Mouse (Mus musculus) hindbrain, embryonic 12.5 days (tissue): Measurements from ENCODE around the gene Kyat1. TPM values are rescaled to one million over a fixed set of nuclear protein-coding genes. Genes with fewer than 3 reads are reported as not detected.
"Not testable (repeated sequence)": the region's sequence is repeated elsewhere in the genome, so short reads cannot be mapped to it uniquely, and the experiment has no call there.

ENCODE experiments used
- ATAC-seq: fragments of 200-750 bp; cut with Nextera tagmentation; 2 replicates; pipeline ENCODE4 v1.8.0; 2017; ENCODE audit warnings: moderate TSS enrichment; ENCODE audit not compliant: low FRiP score
- H3K27ac ChIP-seq: fragments of 300-500 bp; sonication (generic); 2 replicates; pipeline ENCODE4 v1.5.1; 2016; ENCODE audit warnings: mild to moderate bottlenecking
- H3K27me3 ChIP-seq: fragments of 300-500 bp; sonication (generic); 2 replicates; pipeline ENCODE4 v1.6.1; 2016; ENCODE audit warnings: mild to moderate bottlenecking
- H3K36me3 ChIP-seq: fragments of 300-500 bp; sonication (generic); 2 replicates; pipeline ENCODE4 v1.6.1; 2016; ENCODE audit warnings: mild to moderate bottlenecking
- H3K4me1 ChIP-seq: fragments of 300-500 bp; sonication (generic); 2 replicates; pipeline ENCODE4 v1.6.1; 2016
- H3K4me2 ChIP-seq: fragments of 300-500 bp; sonication (generic); replicated peaks from 2 replicates; pipeline ENCODE4 v1.6.1; 2016; ENCODE audit warnings: mild to moderate bottlenecking
- H3K4me3 ChIP-seq: fragments of 300-500 bp; sonication (generic); 2 replicates; pipeline ENCODE4 v1.5.1; 2016; ENCODE audit warnings: mild to moderate bottlenecking
- H3K9ac ChIP-seq: fragments of 300-500 bp; sonication (generic); 2 replicates; pipeline ENCODE4 v1.6.1; 2016; ENCODE audit warnings: mild to moderate bottlenecking, moderate library complexity
- H3K9me3 ChIP-seq: fragments of 300-500 bp; sonication (generic); replicated peaks from 2 replicates; pipeline ENCODE4 v1.6.1; 2016; ENCODE audit warnings: mild to moderate bottlenecking
- WGBS: fragments of 180-500 bp; shearing (Covaris S2); methylation state at CpG from one replicate; pipeline ENCODE4 v1.1.7; 2016; 5-methylcytosine and 5-hydroxymethylcytosine counted together
- polyA plus RNA-seq: library from polyadenylated mRNA; unstranded; fragments of >200 nt; fragmentation: Nextera tagmentation; extraction: Ambion mirVana; gene quantifications from 2 replicates; pipeline ENCODE4 v1.2.1, GENCODE M21; 2016

The Kyat1 gene
- polyA plus RNA-seq, 1 experiment from 2014 or later: 10.4 TPM

DNA sequence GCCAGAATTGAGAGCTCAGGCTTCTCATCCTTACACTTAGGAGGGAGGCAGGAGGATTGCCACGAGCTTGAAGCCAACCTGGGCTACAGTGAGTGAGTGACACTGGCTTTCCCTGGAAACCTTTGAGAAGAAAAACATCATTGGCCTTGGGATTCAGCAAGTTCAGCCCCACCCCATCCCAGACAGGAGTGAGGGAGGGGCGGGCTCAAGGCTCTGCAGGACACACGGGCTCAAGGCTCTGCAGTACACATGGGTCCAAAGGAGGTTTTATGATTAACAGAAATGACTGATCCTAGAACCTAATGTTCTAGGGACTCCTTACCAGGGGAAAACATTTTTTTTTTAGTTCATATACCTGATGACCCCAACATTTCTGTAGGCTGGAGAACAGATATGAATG, 21.9 kb downstream of the Kyat1 start:
- H3K4me3 ChIP-seq: no peak overlapping the region
- no peaks in the 10 kb centered on the region for H3K9me3 ChIP-seq
- ATAC-seq: no peak
- H3K4me2 ChIP-seq: no peak overlapping the region
- H3K27ac ChIP-seq: no peak overlapping the region
- 76% methylated on average over 3 of the region's 3 CpGs for WGBS
- no peaks in the 10 kb centered on the region for H3K27me3 ChIP-seq
- peaks cover 9% of the 10 kb centered on the region; the same call in 1 of the 2 replicates for H3K36me3 ChIP-seq
- no peaks in the 10 kb centered on the region for H3K4me1 ChIP-seq
- H3K9ac ChIP-seq: no peak overlapping the region

DNA sequence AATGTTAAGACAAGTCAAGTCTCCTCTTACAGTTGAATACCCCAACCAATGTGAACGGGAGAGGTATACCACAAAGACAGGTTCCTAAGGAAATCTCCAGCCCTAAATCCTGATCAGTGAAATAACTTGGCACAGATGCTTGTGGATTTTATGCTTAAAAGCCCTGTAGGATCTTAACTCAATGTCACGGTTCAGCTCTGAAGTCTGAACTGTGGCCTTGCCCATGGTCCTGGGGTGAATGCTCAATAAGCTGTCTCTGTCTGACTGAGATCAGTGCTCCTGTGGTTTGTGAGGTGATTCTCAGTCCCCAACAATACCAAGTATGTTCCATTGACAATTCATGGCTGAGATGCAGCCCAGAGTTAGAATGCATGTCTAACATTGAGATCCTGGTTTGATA, 23.2 kb downstream of the Kyat1 start:
- Histone ChIP-seq H3K4me2 (no peak overlapping the region), H3K4me3 (no peak overlapping the region), H3K9ac (no peak overlapping the region), H3K36me3 (peaks cover 9% of the 10 kb centered on the region; the same call in 1 of the 2 replicates), H3K27me3 (no peaks in the 10 kb centered on the region), H3K27ac (no peak overlapping the region), H3K4me1 (peaks cover 5% of the 10 kb centered on the region), H3K9me3 (no peaks in the 10 kb centered on the region)
- 94% methylated on average over 2 of the region's 2 CpGs for WGBS
- ATAC-seq: no peak

DNA sequence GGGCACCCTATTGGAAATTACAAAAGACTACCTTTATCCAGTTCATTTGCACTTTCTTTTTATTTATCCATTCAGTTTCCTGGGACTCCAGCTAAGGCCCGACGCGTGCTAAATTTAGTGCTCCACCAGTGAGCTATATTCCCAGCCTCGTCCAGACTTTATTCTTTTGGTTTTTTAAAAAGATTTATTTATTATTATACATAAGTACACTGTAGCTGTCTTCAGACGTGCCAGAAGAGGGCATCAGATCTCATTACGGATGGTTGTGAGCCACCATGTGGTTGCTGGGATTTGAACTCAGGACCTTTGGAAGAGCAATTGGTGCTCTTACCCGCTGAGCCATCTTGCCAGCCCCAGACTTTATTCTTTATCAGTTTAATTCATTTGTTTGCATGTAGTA, 26.9 kb downstream of the Kyat1 start:
- WGBS: 50% methylated on average over 7 of the region's 7 CpGs
- not testable (repeated sequence) for H3K9me3 ChIP-seq, H3K9ac ChIP-seq, H3K27me3 ChIP-seq, H3K27ac ChIP-seq
- ATAC-seq: peak; percentile 47
- Histone ChIP-seq H3K4me1 (peaks cover 10% of the 10 kb centered on the region), H3K36me3 (peaks cover 34% of the 10 kb centered on the region), H3K4me2 (peak overlapping the region; percentile 76), H3K4me3 (peak overlapping the region; percentile 74)

DNA sequence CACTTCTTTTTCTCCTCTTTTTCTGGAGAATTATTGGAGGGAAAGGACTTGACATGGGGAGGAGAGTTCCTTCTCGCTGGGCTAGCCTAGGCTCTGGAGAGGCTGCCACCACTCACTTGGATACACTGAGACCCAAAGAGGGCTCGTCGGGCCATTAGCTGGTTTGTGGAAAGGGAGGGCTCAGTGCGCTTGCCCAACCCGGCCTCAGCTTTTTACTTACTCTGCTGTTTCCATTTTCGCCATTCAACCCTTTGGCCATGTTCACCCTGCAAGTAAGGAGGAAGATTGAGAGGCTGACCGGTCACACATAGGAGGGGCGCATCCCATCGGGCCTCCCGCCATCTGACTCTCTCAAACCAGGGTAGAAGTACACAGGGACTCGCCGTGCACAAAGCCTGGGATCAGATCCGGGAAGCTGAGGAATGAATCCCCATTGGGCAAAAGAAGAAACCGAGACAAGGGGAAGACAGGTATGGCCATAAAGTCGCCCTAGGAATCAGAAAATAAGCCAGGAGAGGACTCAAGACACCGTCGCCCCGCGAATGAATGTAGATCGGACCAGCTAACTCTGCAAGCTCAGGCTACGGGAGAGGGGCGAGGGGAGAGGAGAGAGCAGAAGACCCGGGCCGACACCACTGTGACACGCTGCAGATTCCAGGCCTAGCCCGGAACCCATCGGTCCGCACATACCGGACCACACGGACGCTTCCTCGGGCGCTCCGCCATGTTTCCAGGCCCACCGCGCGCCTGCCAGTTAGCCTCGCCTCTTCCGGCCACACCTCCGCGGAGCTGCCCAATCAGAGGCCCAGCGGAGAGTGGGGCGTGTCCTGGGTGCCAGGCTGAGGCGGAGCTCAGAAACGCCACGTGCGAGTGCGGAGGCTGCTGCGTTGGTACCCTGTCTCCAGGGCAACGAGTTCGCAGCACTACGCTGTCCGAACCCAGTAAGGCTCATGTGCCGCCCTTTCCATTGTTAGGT, 27.7 kb downstream of the Kyat1 start, which contains the start of gene Spout1:
Gene Spout1, minus strand, starts transcription at position 760 of the 976 bp plus-strand sequence.
- H3K9me3 ChIP-seq: no peaks in the 10 kb centered on the region
- 3% methylated on average over 54 of the region's 54 CpGs for WGBS
- H3K4me1 ChIP-seq: peaks cover 10% of the 10 kb centered on the region
- ATAC-seq: peak; percentile 99
- peak within 1 kb of the TSS; percentile 74 for H3K4me3 ChIP-seq
- H3K4me2 ChIP-seq: peak within 1 kb of the TSS; percentile 76
- H3K9ac ChIP-seq: peak within 1 kb of the TSS; percentile 77
- no peaks in the 10 kb centered on the region for H3K27me3 ChIP-seq
- H3K36me3 ChIP-seq: peaks cover 41% of the 10 kb centered on the region
- H3K27ac ChIP-seq: no peak within 1 kb of the TSS

DNA sequence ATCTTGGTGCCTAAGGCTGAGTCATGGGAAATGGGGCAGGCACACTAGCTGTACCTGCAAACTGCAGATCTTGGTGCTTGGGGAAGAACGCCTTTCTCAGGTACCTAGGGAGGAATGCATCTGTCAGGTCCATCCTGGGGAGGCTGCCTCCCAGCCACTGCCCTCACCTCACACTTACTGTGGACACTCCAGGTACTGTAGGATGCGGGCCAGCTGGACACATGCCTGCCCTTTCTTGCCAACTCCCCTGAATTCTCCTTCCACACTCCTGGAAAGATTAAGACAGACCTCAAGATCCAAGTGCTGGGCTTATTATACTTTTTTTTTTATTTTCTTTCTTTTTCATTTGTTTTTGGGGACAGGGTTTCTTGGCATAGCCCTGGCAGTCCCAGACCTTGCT, 29.1 kb downstream of the Kyat1 start:
- no peak overlapping the region for H3K27ac ChIP-seq
- H3K4me3 ChIP-seq: no peak overlapping the region
- H3K4me1 ChIP-seq: peaks cover 19% of the 10 kb centered on the region
- no peaks in the 10 kb centered on the region for H3K9me3 ChIP-seq
- H3K4me2 ChIP-seq: no peak overlapping the region
- no peak overlapping the region; the same call in 1 of the 2 replicates for H3K9ac ChIP-seq
- H3K36me3 ChIP-seq: peaks cover 44% of the 10 kb centered on the region
- no peaks in the 10 kb centered on the region for H3K27me3 ChIP-seq
- ATAC-seq: no peak
- 97% methylated on average over 2 of the region's 2 CpGs for WGBS

DNA sequence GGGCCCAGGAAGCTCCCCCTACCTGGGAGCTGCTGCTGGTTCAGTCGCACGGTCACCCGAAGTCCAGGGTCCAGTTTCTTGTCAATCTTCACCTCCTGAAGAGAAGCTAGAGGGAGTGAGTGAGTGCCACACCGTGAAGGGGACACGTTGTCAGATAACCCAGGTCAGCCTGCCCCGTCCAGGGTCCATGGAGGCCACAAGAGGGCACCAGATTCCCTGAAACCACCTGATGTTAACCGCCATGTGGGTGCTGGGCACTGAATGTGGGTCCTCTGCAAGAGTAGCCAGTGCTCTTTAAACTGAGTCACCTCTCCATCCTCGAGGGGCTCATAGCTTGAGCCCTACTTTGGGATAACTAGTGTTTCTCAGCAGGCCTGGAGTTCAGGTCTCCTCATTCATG, 29.8 kb downstream of the Kyat1 start:
- Histone ChIP-seq H3K4me2 (no peak overlapping the region), H3K27me3 (no peaks in the 10 kb centered on the region), H3K36me3 (peaks cover 44% of the 10 kb centered on the region), H3K4me3 (no peak overlapping the region), H3K9ac (no peak overlapping the region), H3K9me3 (no peaks in the 10 kb centered on the region), H3K27ac (no peak overlapping the region), H3K4me1 (peaks cover 19% of the 10 kb centered on the region)
- WGBS: 86% methylated on average over 8 of the region's 8 CpGs
- ATAC-seq: no peak

DNA sequence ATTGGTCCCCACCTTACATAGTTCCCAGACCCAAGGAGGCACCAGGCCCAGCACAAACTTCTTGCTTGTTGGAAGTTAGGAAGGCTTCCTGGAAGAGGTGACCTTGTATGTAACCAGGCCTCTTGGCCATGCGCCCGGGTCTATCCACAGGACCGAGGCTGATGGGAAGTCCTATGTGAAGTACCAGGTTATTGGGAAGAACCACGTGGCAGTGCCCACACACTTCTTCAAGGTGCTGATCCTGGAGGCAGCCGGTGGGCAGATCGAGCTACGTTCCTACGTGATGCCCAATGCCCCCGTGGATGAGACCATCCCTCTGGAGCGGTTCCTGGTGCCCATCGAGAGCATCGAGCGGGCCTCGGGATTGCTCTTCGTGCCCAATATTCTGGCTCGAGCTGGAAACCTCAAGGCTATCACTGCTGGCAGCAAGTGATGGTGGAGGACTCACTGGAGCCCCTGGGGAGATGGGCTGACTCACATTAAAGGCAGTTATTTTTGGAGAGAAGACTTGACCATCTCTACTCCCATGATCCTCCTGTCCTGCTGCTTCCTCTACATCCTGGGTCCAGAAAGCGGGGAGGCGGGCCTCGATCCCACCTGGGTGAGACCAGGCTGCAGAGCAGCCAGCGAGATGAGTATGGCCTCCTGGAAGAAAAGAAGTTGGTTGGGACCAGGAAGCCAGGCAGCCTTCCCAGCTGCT, 32.0 kb downstream of the Kyat1 start:
- Histone ChIP-seq H3K9ac (no peak overlapping the region), H3K4me3 (no peak overlapping the region), H3K27ac (no peak overlapping the region), H3K4me2 (no peak overlapping the region), H3K9me3 (no peaks in the 10 kb centered on the region), H3K4me1 (peaks cover 19% of the 10 kb centered on the region), H3K36me3 (peaks cover 44% of the 10 kb centered on the region), H3K27me3 (no peaks in the 10 kb centered on the region)
- 96% methylated on average over 20 of the region's 20 CpGs for WGBS
- no peak for ATAC-seq

DNA sequence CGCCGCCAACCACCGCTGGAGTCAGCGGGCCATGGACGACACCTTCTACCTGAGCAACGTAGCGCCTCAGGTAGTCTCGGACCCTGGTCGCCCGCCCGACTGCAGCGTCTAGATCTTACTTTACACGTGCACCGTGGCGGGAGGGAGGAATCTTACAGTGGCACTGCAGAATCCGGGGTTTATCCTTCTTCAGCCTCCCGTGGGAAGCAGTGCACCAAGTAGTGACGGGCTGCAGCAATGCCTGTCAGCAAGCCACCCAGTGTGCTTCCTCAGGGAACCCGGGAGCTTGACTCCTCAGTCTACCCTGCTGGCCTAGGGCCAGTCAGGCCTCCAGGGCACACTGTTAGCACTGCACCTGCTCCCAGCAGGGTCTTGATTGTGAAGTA, 33.7 kb downstream of the Kyat1 start:
- H3K9ac ChIP-seq: peak overlapping the region; percentile 81
- H3K4me3 ChIP-seq: peak overlapping the region; percentile 71
- peak; percentile 9; the same call in 1 of the 2 replicates for ATAC-seq
- 2% methylated on average over 19 of the region's 19 CpGs for WGBS
- peak overlapping the region; percentile 94 for H3K27ac ChIP-seq
- peaks cover 43% of the 10 kb centered on the region for H3K36me3 ChIP-seq
- no peaks in the 10 kb centered on the region for H3K27me3 ChIP-seq
- H3K4me2 ChIP-seq: peak overlapping the region; percentile 94
- H3K9me3 ChIP-seq: peaks cover 2% of the 10 kb centered on the region; the same call in 1 of the 2 replicates
- peaks cover 9% of the 10 kb centered on the region for H3K4me1 ChIP-seq

DNA sequence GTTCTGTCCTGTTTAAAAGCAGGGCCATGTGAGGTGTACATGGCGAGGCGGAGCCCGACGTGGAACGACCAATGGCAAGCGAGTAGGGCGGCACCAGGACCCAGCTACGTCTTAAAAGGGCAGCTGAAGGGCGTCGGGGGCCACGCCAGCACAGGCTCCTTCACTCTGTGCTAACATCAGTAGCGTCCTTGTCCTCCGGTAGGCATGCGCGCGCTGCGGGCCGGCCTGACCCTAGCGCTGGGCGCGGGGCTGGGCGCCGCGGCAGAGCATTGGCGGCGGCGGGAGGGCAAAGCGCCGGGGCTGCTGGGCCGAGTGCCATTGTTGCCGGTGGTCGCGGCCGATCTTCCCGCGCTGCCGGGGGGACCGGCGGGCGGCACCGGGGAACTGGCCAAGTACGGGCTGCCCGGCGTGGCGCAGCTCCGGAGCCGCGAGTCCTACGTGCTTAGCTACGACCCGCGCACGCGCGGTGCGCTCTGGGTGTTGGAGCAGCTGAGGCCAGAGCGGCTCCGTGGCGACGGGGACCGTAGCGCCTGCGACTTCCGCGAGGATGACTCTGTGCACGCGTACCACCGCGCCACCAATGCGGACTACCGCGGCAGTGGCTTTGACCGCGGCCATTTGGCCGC, 34.2 kb downstream of the Kyat1 start, which contains the start of gene Endog:
Gene Endog, plus strand, starts transcription at position 123 of the 626 bp plus-strand sequence.
- ATAC-seq: peak; percentile 97
- Histone ChIP-seq H3K27ac (peak within 1 kb of the TSS; percentile 94), H3K9me3 (peaks cover 8% of the 10 kb centered on the region), H3K36me3 (peaks cover 38% of the 10 kb centered on the region), H3K4me2 (peak within 1 kb of the TSS; percentile 94), H3K9ac (peak within 1 kb of the TSS; percentile 81), H3K4me1 (peaks cover 8% of the 10 kb centered on the region), H3K27me3 (no peaks in the 10 kb centered on the region), H3K4me3 (peak within 1 kb of the TSS; percentile 71)
- under 1% methylated on average over 75 of the region's 75 CpGs for WGBS

DNA sequence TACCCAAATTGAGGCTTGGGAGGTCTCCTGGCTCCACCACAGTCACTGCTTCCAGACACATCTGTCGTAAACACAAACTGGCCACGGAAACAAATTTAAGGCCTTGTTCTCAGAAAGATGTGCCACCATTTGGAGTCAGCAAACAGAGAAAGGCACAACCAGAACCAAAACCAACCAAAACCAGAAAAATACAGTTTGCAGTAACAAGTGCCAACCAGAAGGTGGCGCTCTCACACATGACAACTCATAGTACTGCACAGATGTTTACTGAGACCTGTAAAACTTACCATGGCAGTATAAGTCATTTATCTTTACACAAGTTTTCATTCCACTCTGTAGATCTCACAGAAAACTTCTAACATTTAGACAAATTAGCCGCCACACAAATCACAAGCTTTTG, 39.0 kb downstream of the Kyat1 start:
- Histone ChIP-seq H3K36me3 (no peaks in the 10 kb centered on the region), H3K4me2 (no peak overlapping the region), H3K4me3 (no peak overlapping the region), H3K9me3 (peaks cover 15% of the 10 kb centered on the region), H3K4me1 (no peaks in the 10 kb centered on the region; the same call in 1 of the 2 replicates), H3K9ac (no peak overlapping the region), H3K27ac (no peak overlapping the region), H3K27me3 (no peaks in the 10 kb centered on the region)
- WGBS: 61% methylated on average over 4 of the region's 4 CpGs
- no peak for ATAC-seq

DNA sequence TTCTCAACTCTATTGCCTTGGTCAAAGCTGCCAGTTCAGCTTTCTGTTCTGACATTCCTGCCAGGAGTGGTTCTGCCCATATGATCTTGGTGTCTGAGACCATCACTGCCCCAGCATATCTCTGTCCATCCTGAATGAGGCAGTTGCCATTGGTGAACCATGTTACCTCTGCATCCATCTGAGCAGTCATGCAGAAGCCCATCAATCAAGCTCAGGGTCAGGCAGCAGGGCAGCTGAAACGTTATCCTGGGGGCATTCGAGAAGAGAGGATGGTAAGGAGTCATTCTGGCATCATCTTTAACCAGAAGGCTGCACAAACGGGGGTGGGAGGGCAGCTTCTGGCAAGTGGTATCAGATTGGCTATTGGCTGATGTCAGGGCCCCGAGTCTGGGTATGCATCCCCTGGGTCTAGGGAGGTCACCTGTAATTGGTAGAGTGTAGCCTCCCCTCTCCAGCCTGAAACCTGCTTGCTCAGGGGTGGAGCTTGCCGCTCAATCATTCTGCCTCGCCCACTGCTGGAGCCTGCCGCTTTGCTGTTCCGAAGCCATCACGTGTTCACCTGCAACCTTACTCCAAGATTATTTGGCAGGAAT, 41.2 kb downstream of the Kyat1 start:
- Histone ChIP-seq H3K4me3 (no peak overlapping the region), H3K4me2 (no peak overlapping the region), H3K4me1 (no peaks in the 10 kb centered on the region), H3K27me3 (no peaks in the 10 kb centered on the region), H3K9me3 (peaks cover 15% of the 10 kb centered on the region), H3K27ac (no peak overlapping the region), H3K9ac (no peak overlapping the region), H3K36me3 (no peaks in the 10 kb centered on the region)
- 49% methylated on average over 9 of the region's 9 CpGs for WGBS
- ATAC-seq: no peak

DNA sequence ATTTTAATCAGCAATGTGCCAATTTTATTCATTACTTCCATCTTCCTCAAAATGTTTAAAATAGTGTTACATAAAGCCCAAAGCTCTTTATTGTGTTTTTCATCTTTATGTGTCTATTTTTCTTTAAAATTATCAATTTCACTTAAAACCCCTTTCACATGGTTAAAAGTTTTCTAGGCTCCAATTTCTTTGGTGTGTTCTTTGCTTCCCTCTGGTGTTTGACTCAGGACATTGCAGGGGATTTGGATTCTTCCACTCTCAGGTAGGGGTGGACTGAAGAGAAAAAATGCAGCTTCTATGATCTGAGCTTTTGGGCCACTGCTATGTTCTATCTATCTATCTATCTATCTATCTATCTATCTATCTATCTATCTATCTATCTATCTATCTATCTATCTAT, 43.8 kb downstream of the Kyat1 start:
- no peak for ATAC-seq
- Histone ChIP-seq H3K27me3 (no peaks in the 10 kb centered on the region), H3K36me3 (no peaks in the 10 kb centered on the region), H3K9me3 (peaks cover 10% of the 10 kb centered on the region), H3K4me2 (no peak overlapping the region), H3K27ac (no peak overlapping the region), H3K9ac (no peak overlapping the region), H3K4me1 (no peaks in the 10 kb centered on the region), H3K4me3 (no peak overlapping the region)
